Mouse (Mus musculus): ENCODE data around the gene Gm11084. TPM values are rescaled to one million over a fixed set of nuclear protein-coding genes. Genes with fewer than 3 reads are reported as not detected.

Gm11084 gene
- polyA plus RNA-seq, 1 experiment from 2014 or later, result not detected

- WGBS, result 80% methylated on average over 4 of the region's 4 CpGs
- Histone ChIP-seq H3K36me3 (peaks cover 18% of the 10 kb centered on the region), H3K27ac (no peak overlapping the region), H3K9me3 (peaks cover 12% of the 10 kb centered on the region), H3K27me3 (ENCODE audit: insufficient read depth, poor library complexity, severe bottlenecking) (no peaks in the 10 kb centered on the region), H3K4me3 (no peak overlapping the region), H3K4me1 (replicated peaks) (peaks cover 18% of the 10 kb centered on the region; the same call in 1 of the 2 replicates)
- no peak for DNase-seq (ENCODE audit: low spot score)
Measured at GRCm38 (mm10) chr2:72984806-72985205, 1.7 kb downstream of the Gm11084 start.

DNA sequence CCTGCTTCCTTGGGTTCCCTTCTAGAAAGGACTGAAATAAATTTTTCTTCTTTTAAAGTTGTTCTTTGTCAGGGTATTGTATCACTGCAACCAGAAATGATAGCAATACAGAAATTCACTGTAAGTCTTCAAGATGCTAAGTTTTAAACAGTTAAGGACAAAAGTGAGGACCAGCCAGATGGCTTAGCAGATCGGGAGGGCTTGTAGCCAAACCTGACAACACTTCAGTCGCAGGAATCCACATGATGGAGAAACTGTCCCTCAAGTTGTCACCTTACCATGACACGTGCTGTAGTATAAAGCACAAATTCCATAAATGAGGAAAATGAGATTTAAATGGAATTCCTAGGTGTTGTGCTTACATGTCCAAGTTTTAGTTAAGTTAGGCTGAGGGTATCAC, 3.3 kb downstream of the Gm11084 start:
- WGBS, result 88% methylated on average over 3 of the region's 3 CpGs
- no peak for DNase-seq (ENCODE audit: low spot score)
- H3K9me3 ChIP-seq, result no peaks in the 10 kb centered on the region
- no peak overlapping the region for H3K27ac ChIP-seq
- H3K4me3 ChIP-seq, result no peak overlapping the region
- H3K4me1 ChIP-seq (replicated peaks), result peaks cover 18% of the 10 kb centered on the region; the same call in 1 of the 2 replicates
- H3K27me3 ChIP-seq (ENCODE audit: insufficient read depth, poor library complexity, severe bottlenecking), result no peaks in the 10 kb centered on the region
- 0 out of 2 replicates have a peak, but pooled peaks cover 5% of the 10 kb centered on the region for H3K36me3 ChIP-seq

DNA sequence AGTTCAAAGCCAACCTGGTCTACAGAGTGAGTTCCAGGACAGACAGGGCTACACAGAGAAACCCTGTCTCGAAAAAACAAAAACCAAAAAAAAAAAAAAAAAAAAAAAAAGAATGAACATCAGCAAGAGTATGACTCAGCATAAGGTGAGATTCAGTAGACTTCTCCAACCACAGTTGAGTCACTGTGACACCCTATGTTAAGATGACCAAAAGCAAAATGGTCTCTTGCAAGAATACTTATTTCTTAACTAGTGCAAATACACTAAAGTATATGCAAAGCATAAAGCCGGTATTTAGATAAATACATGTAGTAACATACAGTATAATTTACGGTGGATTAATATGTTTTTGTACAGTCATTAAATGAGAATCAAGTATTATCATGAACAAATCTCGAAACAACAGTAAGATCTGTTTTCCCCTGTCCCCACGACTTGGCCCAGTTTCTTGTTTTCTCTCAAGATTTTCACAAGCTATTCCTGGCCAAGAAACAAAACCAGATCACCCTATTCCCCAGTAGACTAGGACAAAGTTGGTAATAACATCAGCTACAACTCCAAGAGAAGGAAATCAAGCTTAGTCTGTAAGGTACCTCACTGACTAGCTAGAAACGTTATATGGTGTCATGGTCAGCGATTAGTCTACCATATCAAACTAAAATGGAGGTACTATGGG, 4.3 kb downstream of the Gm11084 start:
- WGBS, result 94% methylated on average over 7 of the region's 7 CpGs
- Histone ChIP-seq H3K27ac (no peak overlapping the region), H3K4me3 (no peak overlapping the region), H3K27me3 (ENCODE audit: insufficient read depth, poor library complexity, severe bottlenecking) (no peaks in the 10 kb centered on the region), H3K36me3 (no peaks in the 10 kb centered on the region), H3K4me1 (replicated peaks) (peaks cover 26% of the 10 kb centered on the region), H3K9me3 (no peaks in the 10 kb centered on the region)
- no peak for DNase-seq (ENCODE audit: low spot score)

DNA sequence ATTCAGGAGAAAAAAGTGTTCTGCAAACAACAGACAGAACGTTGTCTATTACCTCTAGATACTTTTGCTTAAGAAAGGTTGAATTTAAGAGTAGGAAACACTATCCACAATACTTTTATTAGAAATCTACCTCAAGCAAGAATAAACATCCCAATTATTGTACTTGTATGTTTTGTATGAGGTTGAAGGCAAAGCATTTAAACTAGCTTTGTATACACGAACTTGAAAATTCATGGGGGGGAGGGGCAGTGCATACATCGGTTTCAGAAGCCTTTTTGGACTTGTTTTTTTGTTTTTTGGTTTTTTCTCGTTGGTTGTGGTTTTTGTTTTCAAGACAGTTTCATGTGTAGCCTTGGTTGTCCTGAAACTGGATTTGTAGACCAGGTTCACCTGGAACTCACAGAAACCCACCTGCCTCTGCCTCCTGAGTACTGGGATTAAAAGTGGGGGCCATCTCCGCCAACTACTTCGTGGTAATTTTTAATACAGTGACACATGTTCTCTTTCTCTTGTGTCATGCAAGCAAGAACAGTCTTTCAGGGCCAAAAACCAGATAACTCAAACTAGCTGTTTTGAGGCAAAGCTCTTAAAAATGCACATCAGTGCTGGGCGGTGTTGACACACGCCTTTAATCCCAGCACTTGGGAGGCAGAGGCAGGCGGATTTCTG, 4.9 kb downstream of the Gm11084 start:
- WGBS, result 82% methylated on average over 9 of the region's 9 CpGs
- DNase-seq (ENCODE audit: low spot score), result no peak

GRCm38 (mm10) chr2:72981075-72981420, 5.5 kb downstream of the Gm11084 start:
- H3K4me1 ChIP-seq (replicated peaks), result peaks cover 38% of the 10 kb centered on the region
- 0 out of 2 replicates have a peak, but pooled peaks cover 2% of the 10 kb centered on the region for H3K36me3 ChIP-seq
- peak overlapping the region; percentile 100 for H3K27ac ChIP-seq
- H3K27me3 ChIP-seq (ENCODE audit: insufficient read depth, poor library complexity, severe bottlenecking), result no peaks in the 10 kb centered on the region
- no peaks in the 10 kb centered on the region for H3K9me3 ChIP-seq
- no peak for DNase-seq (ENCODE audit: low spot score)
- H3K4me3 ChIP-seq, result peak overlapping the region; percentile 97
- 19% methylated on average over 3 of the region's 3 CpGs for WGBS

More for the DNA sequence above, 4.9 kb downstream of the Gm11084 start:
- H3K27ac ChIP-seq, result peak overlapping the region; percentile 100; the same call in 1 of the 2 replicates
- H3K9me3 ChIP-seq, result no peaks in the 10 kb centered on the region
- no peaks in the 10 kb centered on the region for H3K36me3 ChIP-seq
- H3K27me3 ChIP-seq (ENCODE audit: insufficient read depth, poor library complexity, severe bottlenecking), result no peaks in the 10 kb centered on the region
- H3K4me1 ChIP-seq (replicated peaks), result peaks cover 33% of the 10 kb centered on the region
- H3K4me3 ChIP-seq, result peak overlapping the region; percentile 97

GRCm38 (mm10) chr2:72980337-72981074, 6.0 kb downstream of the Gm11084 start, which contains the start of gene Sp3:
Gene Sp3, minus strand, starts transcription at chr2:72980446.
- Histone ChIP-seq H3K27me3 (ENCODE audit: insufficient read depth, poor library complexity, severe bottlenecking) (no peaks in the 10 kb centered on the region), H3K4me3 (peak within 1 kb of the TSS; percentile 97), H3K27ac (peak within 1 kb of the TSS; percentile 100), H3K4me1 (replicated peaks) (peaks cover 41% of the 10 kb centered on the region), H3K36me3 (0 out of 2 replicates have a peak, but pooled peaks cover 6% of the 10 kb centered on the region), H3K9me3 (no peaks in the 10 kb centered on the region)
- DNase-seq (ENCODE audit: low spot score), result peak; percentile 98
- under 1% methylated on average over 64 of the region's 64 CpGs for WGBS

- Histone ChIP-seq H3K4me3 (peak overlapping the region; percentile 97), H3K4me1 (replicated peaks) (peaks cover 37% of the 10 kb centered on the region), H3K27ac (peak overlapping the region; percentile 100), H3K27me3 (ENCODE audit: insufficient read depth, poor library complexity, severe bottlenecking) (no peaks in the 10 kb centered on the region), H3K9me3 (no peaks in the 10 kb centered on the region), H3K36me3 (0 out of 2 replicates have a peak, but pooled peaks cover 6% of the 10 kb centered on the region)
- DNase-seq (ENCODE audit: low spot score), result peak; percentile 88
- WGBS, result under 1% methylated on average over 31 of the region's 54 CpGs
Measured at GRCm38 (mm10) chr2:72979659-72980071, 6.9 kb downstream of the Gm11084 start.

- Histone ChIP-seq H3K36me3 (0 out of 2 replicates have a peak, but pooled peaks cover 6% of the 10 kb centered on the region), H3K27me3 (ENCODE audit: insufficient read depth, poor library complexity, severe bottlenecking) (no peaks in the 10 kb centered on the region), H3K4me1 (replicated peaks) (peaks cover 37% of the 10 kb centered on the region), H3K4me3 (peak overlapping the region; percentile 97), H3K9me3 (no peaks in the 10 kb centered on the region), H3K27ac (peak overlapping the region; percentile 100)
- DNase-seq (ENCODE audit: low spot score), result peak; percentile 90
- under 1% methylated on average over 66 of the region's 107 CpGs for WGBS
Measured at GRCm38 (mm10) chr2:72978901-72979658, 7.4 kb downstream of the Gm11084 start.

DNA sequence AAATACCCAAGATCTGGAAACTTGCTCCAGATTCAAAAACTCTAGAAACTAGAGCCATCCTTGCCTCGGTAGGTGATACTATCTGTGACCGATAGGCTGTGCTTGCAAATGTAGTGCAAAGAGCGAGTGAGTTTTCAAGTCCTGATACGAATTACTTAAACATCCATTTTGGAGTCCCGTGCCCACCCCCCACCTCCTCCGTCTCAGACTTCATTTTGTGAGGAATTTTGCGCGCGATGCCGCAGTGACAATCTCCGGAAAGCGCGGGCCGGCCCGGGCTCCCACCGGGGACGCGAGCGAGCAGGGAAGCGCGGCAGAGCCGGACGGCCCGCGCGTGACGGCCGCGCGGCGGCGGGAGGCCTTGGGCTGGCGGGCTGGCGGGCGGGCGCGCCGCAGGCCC, 8.0 kb downstream of the Gm11084 start:
- Histone ChIP-seq H3K4me1 (replicated peaks) (peaks cover 40% of the 10 kb centered on the region), H3K4me3 (peak overlapping the region; percentile 97), H3K9me3 (no peaks in the 10 kb centered on the region), H3K36me3 (0 out of 2 replicates have a peak, but pooled peaks cover 6% of the 10 kb centered on the region), H3K27me3 (ENCODE audit: insufficient read depth, poor library complexity, severe bottlenecking) (no peaks in the 10 kb centered on the region), H3K27ac (peak overlapping the region; percentile 100)
- under 1% methylated on average over 38 of the region's 38 CpGs for WGBS
- no peak for DNase-seq (ENCODE audit: low spot score)

- Histone ChIP-seq H3K36me3 (peaks cover 8% of the 10 kb centered on the region; the same call in 1 of the 2 replicates), H3K27ac (no peak overlapping the region), H3K4me1 (replicated peaks) (peaks cover 40% of the 10 kb centered on the region), H3K27me3 (ENCODE audit: insufficient read depth, poor library complexity, severe bottlenecking) (no peaks in the 10 kb centered on the region), H3K4me3 (peak overlapping the region; percentile 97), H3K9me3 (no peaks in the 10 kb centered on the region)
- WGBS, result 81% methylated on average over 1 of the region's 1 CpGs
- DNase-seq (ENCODE audit: low spot score), result no peak
Measured at GRCm38 (mm10) chr2:72977272-72977671, 9.2 kb downstream of the Gm11084 start.

DNA sequence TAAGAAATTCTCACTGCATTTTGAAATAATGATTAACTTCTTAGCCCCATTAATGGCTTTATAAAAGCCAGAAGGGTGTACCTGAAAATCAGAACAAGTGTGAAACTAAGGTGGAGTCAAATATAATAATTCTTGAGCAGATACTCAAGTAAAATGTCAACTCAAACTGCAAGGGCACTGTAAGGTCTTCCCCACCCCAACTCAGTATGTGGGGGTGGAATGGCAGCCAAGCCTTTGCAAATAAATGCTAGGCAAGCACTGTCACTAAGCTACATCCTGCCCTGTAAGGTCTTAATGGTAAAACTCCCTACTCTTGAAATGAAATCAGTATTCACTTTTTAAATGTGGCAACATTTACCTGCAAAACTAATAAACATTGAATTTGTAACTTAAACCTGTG, 10.5 kb downstream of the Gm11084 start:
- Histone ChIP-seq H3K27ac (no peak overlapping the region), H3K4me3 (no peak overlapping the region), H3K27me3 (ENCODE audit: insufficient read depth, poor library complexity, severe bottlenecking) (no peaks in the 10 kb centered on the region), H3K4me1 (replicated peaks) (peaks cover 33% of the 10 kb centered on the region), H3K36me3 (peaks cover 20% of the 10 kb centered on the region), H3K9me3 (no peaks in the 10 kb centered on the region)
- no peak for DNase-seq (ENCODE audit: low spot score)

DNA sequence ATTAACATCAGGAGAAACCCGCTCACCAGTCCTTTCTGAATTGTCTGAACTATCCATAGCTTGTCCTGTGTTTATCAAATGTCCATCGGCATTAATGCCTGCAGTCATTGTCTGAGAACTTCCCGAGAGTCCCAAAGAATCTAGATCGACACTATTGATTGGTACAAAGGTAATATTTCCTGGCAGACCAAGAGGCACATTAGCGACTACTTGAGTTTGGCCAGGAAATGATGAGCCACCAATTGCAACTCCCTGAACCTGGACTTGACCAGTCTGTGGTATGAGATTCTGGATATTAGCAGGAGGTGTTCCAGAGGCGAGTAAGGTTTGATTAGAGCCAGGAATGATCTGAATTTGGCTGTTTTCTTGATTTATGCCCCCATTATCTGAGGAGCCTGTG, 15.7 kb downstream of the Gm11084 start:
- no peak for DNase-seq (ENCODE audit: low spot score)
- H3K36me3 ChIP-seq, result peaks cover 64% of the 10 kb centered on the region
- no peak overlapping the region for H3K27ac ChIP-seq
- no peak overlapping the region for H3K4me3 ChIP-seq
- peaks cover 11% of the 10 kb centered on the region for H3K4me1 ChIP-seq (replicated peaks)
- 96% methylated on average over 6 of the region's 6 CpGs for WGBS
- no peaks in the 10 kb centered on the region for H3K27me3 ChIP-seq (ENCODE audit: insufficient read depth, poor library complexity, severe bottlenecking)
- H3K9me3 ChIP-seq, result no peaks in the 10 kb centered on the region

Data from hindbrain, embryonic 10.5 days (tissue).